23 mouse cellular contexts compared by ENCODE assay signal in genomic region chr11:115876438-115876837, GRCm38 (mm10). TPM values are rescaled to one million over a fixed set of nuclear protein-coding genes. Genes with fewer than 3 reads are reported as not detected.
DNase-seq lines count a peak whose midpoint lies in the region; ATAC-seq and TF ChIP-seq lines count a peak whose summit lies in the region.
"Had no signal": no experiment of that assay in that cellular context is flagged by ENCODE, and none has a peak within 500 bp of the region (broad histone marks: within the 10 kb centered on the region; RNA-seq: fewer than 3 reads in every experiment).

No protein-coding gene starts in this region.

- no peaks in the 10 kb centered on the region for H3K36me3 ChIP-seq in kidney, postnatal 0 days (ENCODE audit: insufficient read depth, low read length)
- no peaks in the 10 kb centered on the region for H3K36me3 ChIP-seq in kidney, embryonic 14.5 days (ENCODE audit: control insufficient read depth, insufficient read depth, low read length)
- no peaks in the 10 kb centered on the region for H3K36me3 ChIP-seq in stomach, postnatal 0 days (ENCODE audit: control insufficient read depth, insufficient read depth, low read length)
- H3K36me3 ChIP-seq: embryonic facial prominence, embryonic 13.5 days; heart, embryonic 12.5 days; hindbrain, embryonic 15.5 days; kidney, embryonic 15.5 days; limb, embryonic 10.5 days; liver, embryonic 13.5 days had no signal

- H3K4me3 ChIP-seq in kidney, postnatal 0 days (replicated peaks; ENCODE audit: low read depth, low read length): no peak overlapping the region
- H3K4me3 ChIP-seq in kidney, embryonic 14.5 days (ENCODE audit: low read length): no peak overlapping the region
- H3K4me3 ChIP-seq in stomach, postnatal 0 days (ENCODE audit: low read depth, low read length): no peak overlapping the region
- H3K4me3 ChIP-seq: embryonic facial prominence, embryonic 13.5 days; heart, embryonic 12.5 days; hindbrain, embryonic 15.5 days; kidney, embryonic 15.5 days; limb, embryonic 10.5 days; liver, embryonic 13.5 days had no signal

- no peak overlapping the region for H3K27ac ChIP-seq in kidney, postnatal 0 days
- no peak overlapping the region for H3K27ac ChIP-seq in kidney, embryonic 14.5 days (ENCODE audit: low read depth, low read length)
- peak overlapping the region; percentile 78 for H3K27ac ChIP-seq in stomach, postnatal 0 days (replicated peaks)
- H3K27ac ChIP-seq: embryonic facial prominence, embryonic 13.5 days; hindbrain, embryonic 15.5 days; liver, embryonic 13.5 days had no signal

- no peak overlapping the region for H3K9ac ChIP-seq in kidney, postnatal 0 days (ENCODE audit: low read depth, low read length)
- no peak overlapping the region for H3K9ac ChIP-seq in kidney, embryonic 14.5 days (ENCODE audit: low read depth, low read length)
- H3K9ac ChIP-seq in stomach, postnatal 0 days (ENCODE audit: low read length): no peak overlapping the region
- H3K9ac ChIP-seq: embryonic facial prominence, embryonic 13.5 days; heart, embryonic 12.5 days; hindbrain, embryonic 15.5 days; kidney, embryonic 15.5 days; liver, embryonic 13.5 days had no signal

- H3K4me2 ChIP-seq in kidney, postnatal 0 days (ENCODE audit: low read length): no peak overlapping the region
- no peak overlapping the region for H3K4me2 ChIP-seq in kidney, embryonic 14.5 days (replicated peaks; ENCODE audit: low read depth, low read length)
- no peak overlapping the region for H3K4me2 ChIP-seq in stomach, postnatal 0 days (replicated peaks; ENCODE audit: low read depth)
- H3K4me2 ChIP-seq: embryonic facial prominence, embryonic 13.5 days; heart, embryonic 12.5 days; hindbrain, embryonic 15.5 days; kidney, embryonic 15.5 days; liver, embryonic 13.5 days; midbrain, embryonic 11.5 days had no signal

- no peaks in the 10 kb centered on the region for H3K4me1 ChIP-seq in kidney, postnatal 0 days (replicated peaks; ENCODE audit: insufficient read depth, low read length)
- H3K4me1 ChIP-seq in kidney, embryonic 14.5 days (ENCODE audit: control insufficient read depth, insufficient read depth, low read length): 0 out of 2 replicates have a peak, but pooled peaks cover 3% of the 10 kb centered on the region
- no peaks in the 10 kb centered on the region for H3K4me1 ChIP-seq in stomach, postnatal 0 days (replicated peaks; ENCODE audit: control insufficient read depth, insufficient read depth)
- H3K4me1 ChIP-seq: embryonic facial prominence, embryonic 13.5 days; hindbrain, embryonic 15.5 days had no signal

- H3K27me3 ChIP-seq in kidney, postnatal 0 days (ENCODE audit: insufficient read depth, low read length): no peaks in the 10 kb centered on the region
- H3K27me3 ChIP-seq in kidney, embryonic 14.5 days (ENCODE audit: control insufficient read depth, insufficient read depth, low read length): no peaks in the 10 kb centered on the region
- no peaks in the 10 kb centered on the region for H3K27me3 ChIP-seq in stomach, postnatal 0 days (ENCODE audit: control insufficient read depth, insufficient read depth, low read length)
- H3K27me3 ChIP-seq: embryonic facial prominence, embryonic 13.5 days; hindbrain, embryonic 15.5 days; kidney, embryonic 15.5 days; liver, embryonic 13.5 days had no signal

- no peak for TF ChIP-seq EP300 in stomach, postnatal 0 days (optimal IDR thresholded peaks at IDR 0.05)

- 86% methylated on average over 5 of the region's 5 CpGs for WGBS in kidney, postnatal 0 days
- WGBS in kidney, embryonic 14.5 days: 78% methylated on average over 5 of the region's 5 CpGs
- 77% methylated on average over 5 of the region's 5 CpGs for WGBS in stomach, postnatal 0 days

- no peaks in the 10 kb centered on the region for H3K9me3 ChIP-seq in kidney, postnatal 0 days (replicated peaks; ENCODE audit: low read length)
- H3K9me3 ChIP-seq in kidney, embryonic 14.5 days (ENCODE audit: control insufficient read depth, low read length): no peaks in the 10 kb centered on the region
- H3K9me3 ChIP-seq in stomach, postnatal 0 days (ENCODE audit: control insufficient read depth, low read length): no peaks in the 10 kb centered on the region
- H3K9me3 ChIP-seq: embryonic facial prominence, embryonic 13.5 days; heart, embryonic 12.5 days; hindbrain, embryonic 15.5 days; kidney, embryonic 15.5 days; limb, embryonic 10.5 days; liver, embryonic 13.5 days had no signal

- no peak for DNase-seq in kidney, postnatal 0 days (ENCODE audit: low spot score)
- DNase-seq in thymus, postnatal 4 days: peak; percentile 18
- no peak for DNase-seq in thymus, postnatal 25 days
- DNase-seq in induced T-regulatory cell, adult 2 months (ENCODE audit: low read depth): peak; percentile 25
- DNase-seq in stomach, postnatal 0 days (ENCODE audit: low spot score): no peak
- DNase-seq in embryo, embryonic 11 days: no peak
- DNase-seq in cerebellum, postnatal 10 days: no peak
- DNase-seq: adrenal gland, postnatal 14 days; cerebellum, adult 8-10 months; gastrocnemius, postnatal 36 days; heart, postnatal 36 days; liver, embryonic 13.5 days; lung, postnatal 14 days; right cerebral cortex, postnatal 4 days had no signal

- ATAC-seq in kidney, postnatal 0 days (replicated peaks; ENCODE audit: low FRiP score, low read depth): no peak
- no peak for ATAC-seq in kidney, embryonic 14.5 days (ENCODE audit: low FRiP score, low TSS enrichment)
- no peak for ATAC-seq in stomach, postnatal 0 days (ENCODE audit: low FRiP score, low TSS enrichment)

- TF ChIP-seq CTCF in kidney, postnatal 0 days (IDR thresholded peaks at IDR 0.05; ENCODE audit: low read depth): peak; percentile 25; the same call in 1 of the 2 replicates
- peak; percentile 41 for TF ChIP-seq CTCF in stomach, postnatal 0 days (IDR thresholded peaks at IDR 0.05; ENCODE audit: low read depth)

RNA-seq across cellular contexts. Expression of gene Myo15b, which starts 18.2 kb away (rescaled TPM):
- polyA plus RNA-seq in kidney, postnatal 0 days (2015; fragmentation: Nextera tagmentation; extraction: Ambion mirVana): 16.5 and 17.6 TPM in 2 replicates
- polyA plus RNA-seq in kidney, embryonic 14.5 days (2014; fragmentation: Nextera tagmentation; extraction: Ambion mirVana): 2.8 and 5.5 TPM in 2 replicates
- 16.0 and 18.2 TPM in 2 replicates for polyA plus RNA-seq in stomach, postnatal 0 days (2015; fragmentation: Nextera tagmentation; extraction: Ambion mirVana)
- polyA plus RNA-seq: C2C12; midbrain, embryonic 11.5 days had no signal

RNA-seq across cellular contexts. Expression of gene Smim5, which starts 23.3 kb away (rescaled TPM):
- polyA plus RNA-seq in kidney, postnatal 0 days (2015; fragmentation: Nextera tagmentation; extraction: Ambion mirVana): 11.1 and 12.1 TPM in 2 replicates
- 2.3 and 2.9 TPM in 2 replicates for polyA plus RNA-seq in kidney, embryonic 14.5 days (2014; fragmentation: Nextera tagmentation; extraction: Ambion mirVana)
- polyA plus RNA-seq in stomach, postnatal 0 days (2015; fragmentation: Nextera tagmentation; extraction: Ambion mirVana): 16.8 and 17.9 TPM in 2 replicates

RNA-seq across cellular contexts. Expression of gene Smim6, which starts 35.4 kb away (rescaled TPM):
- 13.7 and 16.1 TPM in 2 replicates for polyA plus RNA-seq in kidney, postnatal 0 days (2015; fragmentation: Nextera tagmentation; extraction: Ambion mirVana)
- polyA plus RNA-seq in kidney, embryonic 14.5 days (2014; fragmentation: Nextera tagmentation; extraction: Ambion mirVana): 9.4 and 9.6 TPM in 2 replicates
- 184 and 185 TPM in 2 replicates for polyA plus RNA-seq in stomach, postnatal 0 days (2015; fragmentation: Nextera tagmentation; extraction: Ambion mirVana)
- polyA plus RNA-seq: cortical plate, adult 2 months had no signal

RNA-seq across cellular contexts. Expression of gene Llgl2, which starts 52.6 kb away (rescaled TPM):
- polyA plus RNA-seq in kidney, postnatal 0 days (2015; fragmentation: Nextera tagmentation; extraction: Ambion mirVana): 54.5 and 61.2 TPM in 2 replicates
- polyA plus RNA-seq in kidney, embryonic 14.5 days (2014; fragmentation: Nextera tagmentation; extraction: Ambion mirVana): 24.3 and 28.7 TPM in 2 replicates
- 58.4 and 63.5 TPM in 2 replicates for polyA plus RNA-seq in stomach, postnatal 0 days (2015; fragmentation: Nextera tagmentation; extraction: Ambion mirVana)

RNA-seq across cellular contexts. Expression of gene Sap30bp, which starts 56.6 kb away (rescaled TPM):
- 37.2 and 40.1 TPM in 2 replicates for polyA plus RNA-seq in kidney, postnatal 0 days (2015; fragmentation: Nextera tagmentation; extraction: Ambion mirVana)
- 41.4 and 48.1 TPM in 2 replicates for polyA plus RNA-seq in kidney, embryonic 14.5 days (2014; fragmentation: Nextera tagmentation; extraction: Ambion mirVana)
- 23.6 and 27.0 TPM in 2 replicates for polyA plus RNA-seq in stomach, postnatal 0 days (2015; fragmentation: Nextera tagmentation; extraction: Ambion mirVana)

Comparison
In these comparisons a context has a peak if more than half of its experiments do, and no peak if none do; other contexts are left out.
1. DNase-seq: peak in thymus, postnatal 4 days (single experiment) and induced T-regulatory cell, adult 2 months (single experiment); none in kidney, postnatal 0 days (single experiment), thymus, postnatal 25 days (single experiment), stomach, postnatal 0 days (single experiment), embryo, embryonic 11 days (single experiment) and cerebellum, postnatal 10 days (0 of 2).
2. RNA of gene Smim6, which starts 35.4 kb away (polyA plus RNA-seq): 184 to 185 TPM in stomach, postnatal 0 days; 13.7 to 16.1 TPM in kidney, postnatal 0 days and 9.4 to 9.6 TPM in kidney, embryonic 14.5 days; every median in the first group is over 10 times any median in the second.